Mouse (Mus musculus) forebrain, embryonic 12.5 days (tissue): Measurements from ENCODE around the gene Plcd1. TPM values are rescaled to one million over a fixed set of nuclear protein-coding genes. Genes with fewer than 3 reads are reported as not detected.

ENCODE experiments used
- ATAC-seq: fragments of 200-750 bp; cut with Nextera tagmentation; 2 replicates; pipeline ENCODE4 v1.8.0; 2017; ENCODE audit warnings: moderate TSS enrichment; ENCODE audit not compliant: low FRiP score
- H3K27ac ChIP-seq: fragments of 300-500 bp; sonication (generic); 2 replicates; pipeline ENCODE4 v1.5.1; 2016; ENCODE audit warnings: mild to moderate bottlenecking
- H3K27me3 ChIP-seq: fragments of 300-500 bp; sonication (generic); 2 replicates; pipeline ENCODE4 v1.6.1; 2016; ENCODE audit warnings: mild to moderate bottlenecking
- H3K36me3 ChIP-seq: fragments of 300-500 bp; sonication (generic); replicated peaks from 2 replicates; pipeline ENCODE4 v1.6.1; 2016; ENCODE audit warnings: mild to moderate bottlenecking
- H3K4me1 ChIP-seq: fragments of 300-500 bp; sonication (generic); 2 replicates; pipeline ENCODE4 v1.6.1; 2016
- H3K4me2 ChIP-seq: fragments of 300-500 bp; sonication (generic); 2 replicates; pipeline ENCODE4 v1.6.1; 2016; ENCODE audit warnings: mild to moderate bottlenecking, moderate library complexity
- H3K4me3 ChIP-seq: fragments of 300-500 bp; sonication (generic); replicated peaks from 2 replicates; pipeline ENCODE4 v1.5.1; 2016; ENCODE audit warnings: mild to moderate bottlenecking
- H3K9ac ChIP-seq: fragments of 300-500 bp; sonication (generic); 2 replicates; pipeline ENCODE4 v1.6.1; 2016; ENCODE audit warnings: mild to moderate bottlenecking
- H3K9me3 ChIP-seq: fragments of 300-500 bp; sonication (generic); 2 replicates; pipeline ENCODE4 v1.6.1; 2016
- WGBS: fragments of 180-500 bp; shearing (Covaris S2); methylation state at CpG from one replicate; pipeline ENCODE4 v1.1.7; 2016; 5-methylcytosine and 5-hydroxymethylcytosine counted together
- polyA plus RNA-seq: library from polyadenylated mRNA; unstranded; fragments of >200 nt; fragmentation: Nextera tagmentation; extraction: Ambion mirVana; gene quantifications from 2 replicates; pipeline ENCODE4 v1.2.1, GENCODE M21; 2016

Plcd1 gene
- polyA plus RNA-seq, 1 experiment from 2014 or later = 16.8 TPM

- H3K4me1 ChIP-seq = 0 out of 2 replicates have a peak, but pooled peaks cover 2% of the 10 kb centered on the region
- no peaks in the 10 kb centered on the region for H3K9me3 ChIP-seq
- H3K27me3 ChIP-seq = peaks cover 4% of the 10 kb centered on the region; the same call in 1 of the 2 replicates
- H3K27ac ChIP-seq = no peak overlapping the region
- 0 out of 2 replicates have a peak, but pooled peaks cover 3% of the 10 kb centered on the region for H3K36me3 ChIP-seq
- no peak overlapping the region for H3K9ac ChIP-seq
- WGBS = 8% methylated on average over 6 of the region's 6 CpGs
- no peak overlapping the region for H3K4me3 ChIP-seq
- no peak overlapping the region for H3K4me2 ChIP-seq
- ATAC-seq = peak; percentile 55; the same call in 1 of the 2 replicates
These were observed 25.7 kb downstream of the Plcd1 start for GRCm38 (mm10) chr9:119067601-119068000.

GRCm38 (mm10) chr9:119064296-119064695, 29.0 kb downstream of the Plcd1 start:
- H3K27me3 ChIP-seq = peaks cover 4% of the 10 kb centered on the region; the same call in 1 of the 2 replicates
- no peaks in the 10 kb centered on the region for H3K36me3 ChIP-seq
- no peak for ATAC-seq
- H3K9me3 ChIP-seq = no peaks in the 10 kb centered on the region
- no peak overlapping the region for H3K4me2 ChIP-seq
- WGBS = 76% methylated on average over 4 of the region's 4 CpGs
- no peak overlapping the region for H3K4me3 ChIP-seq
- H3K9ac ChIP-seq = no peak overlapping the region
- H3K4me1 ChIP-seq = 0 out of 2 replicates have a peak, but pooled peaks cover 2% of the 10 kb centered on the region
- H3K27ac ChIP-seq = no peak overlapping the region

- WGBS = 27% methylated on average over 19 of the region's 19 CpGs
- no peak for ATAC-seq
- no peaks in the 10 kb centered on the region for H3K9me3 ChIP-seq
- H3K4me2 ChIP-seq = no peak overlapping the region
- no peaks in the 10 kb centered on the region for H3K36me3 ChIP-seq
- H3K9ac ChIP-seq = no peak overlapping the region
- H3K4me3 ChIP-seq = no peak overlapping the region
- H3K27ac ChIP-seq = no peak overlapping the region
- H3K27me3 ChIP-seq = peaks cover 4% of the 10 kb centered on the region; the same call in 1 of the 2 replicates
- 0 out of 2 replicates have a peak, but pooled peaks cover 2% of the 10 kb centered on the region for H3K4me1 ChIP-seq
These were observed 30.2 kb downstream of the Plcd1 start for GRCm38 (mm10) chr9:119063036-119063644.

- ATAC-seq = no peak
- 92% methylated on average over 10 of the region's 10 CpGs for WGBS
These were observed 32.6 kb downstream of the Plcd1 start for GRCm38 (mm10) chr9:119060701-119061100.

GRCm38 (mm10) chr9:119058245-119058644, 35.1 kb downstream of the Plcd1 start:
- WGBS = 84% methylated on average over 7 of the region's 7 CpGs
- no peak overlapping the region for H3K27ac ChIP-seq

More at GRCm38 (mm10) chr9:119060701-119061100, 32.6 kb downstream of the Plcd1 start:
- H3K4me2 ChIP-seq = no peak overlapping the region
- H3K4me1 ChIP-seq = no peaks in the 10 kb centered on the region
- no peak overlapping the region for H3K4me3 ChIP-seq
- H3K9ac ChIP-seq = no peak overlapping the region
- no peaks in the 10 kb centered on the region for H3K9me3 ChIP-seq
- no peaks in the 10 kb centered on the region for H3K36me3 ChIP-seq
- no peak overlapping the region for H3K27ac ChIP-seq
- H3K27me3 ChIP-seq = peaks cover 10% of the 10 kb centered on the region; the same call in 1 of the 2 replicates

GRCm38 (mm10) chr9:119055336-119055735, 38.0 kb downstream of the Plcd1 start:
- Histone ChIP-seq H3K4me2 (no peak overlapping the region), H3K4me1 (peaks cover 16% of the 10 kb centered on the region), H3K9me3 (no peaks in the 10 kb centered on the region), H3K27ac (no peak overlapping the region), H3K27me3 (peaks cover 30% of the 10 kb centered on the region), H3K9ac (no peak overlapping the region), H3K4me3 (no peak overlapping the region), H3K36me3 (no peaks in the 10 kb centered on the region)
- WGBS = 87% methylated on average over 4 of the region's 4 CpGs
- no peak for ATAC-seq

More at GRCm38 (mm10) chr9:119058245-119058644, 35.1 kb downstream of the Plcd1 start:
- Histone ChIP-seq H3K9me3 (no peaks in the 10 kb centered on the region), H3K36me3 (no peaks in the 10 kb centered on the region), H3K4me1 (peaks cover 3% of the 10 kb centered on the region), H3K9ac (no peak overlapping the region), H3K4me3 (no peak overlapping the region), H3K4me2 (no peak overlapping the region), H3K27me3 (peaks cover 18% of the 10 kb centered on the region)
- ATAC-seq = no peak

GRCm38 (mm10) chr9:119053964-119054576, 39.2 kb downstream of the Plcd1 start:
- Histone ChIP-seq H3K9me3 (no peaks in the 10 kb centered on the region), H3K4me2 (no peak overlapping the region), H3K36me3 (no peaks in the 10 kb centered on the region), H3K27me3 (peaks cover 30% of the 10 kb centered on the region), H3K9ac (no peak overlapping the region), H3K4me3 (no peak overlapping the region), H3K4me1 (peaks cover 16% of the 10 kb centered on the region), H3K27ac (no peak overlapping the region)
- no peak for ATAC-seq
- 76% methylated on average over 9 of the region's 9 CpGs for WGBS

GRCm38 (mm10) chr9:119052154-119052944, 41.0 kb downstream of the Plcd1 start, which contains the start of gene Vill:
Gene Vill (plus strand): TSS chr9:119052778.
- peaks cover 16% of the 10 kb centered on the region for H3K4me1 ChIP-seq
- peaks cover 30% of the 10 kb centered on the region for H3K27me3 ChIP-seq
- no peaks in the 10 kb centered on the region for H3K9me3 ChIP-seq
- peak within 1 kb of the TSS; percentile 28 for H3K4me3 ChIP-seq
- H3K9ac ChIP-seq = peak within 1 kb of the TSS; percentile 43
- ATAC-seq = peak; percentile 83
- 21% methylated on average over 22 of the region's 22 CpGs for WGBS
- H3K36me3 ChIP-seq = no peaks in the 10 kb centered on the region
- H3K4me2 ChIP-seq = peak within 1 kb of the TSS; percentile 56
- no peak within 1 kb of the TSS for H3K27ac ChIP-seq

- no peak overlapping the region for H3K27ac ChIP-seq
- no peaks in the 10 kb centered on the region for H3K9me3 ChIP-seq
- WGBS = 82% methylated on average over 2 of the region's 2 CpGs
- no peak overlapping the region for H3K9ac ChIP-seq
- no peaks in the 10 kb centered on the region for H3K36me3 ChIP-seq
- no peak for ATAC-seq
- H3K4me1 ChIP-seq = peaks cover 16% of the 10 kb centered on the region
- peaks cover 28% of the 10 kb centered on the region for H3K27me3 ChIP-seq
- no peak overlapping the region for H3K4me2 ChIP-seq
- no peak overlapping the region for H3K4me3 ChIP-seq
These were observed 42.1 kb downstream of the Plcd1 start for GRCm38 (mm10) chr9:119051158-119051557.

- Histone ChIP-seq H3K9me3 (no peaks in the 10 kb centered on the region), H3K9ac (no peak overlapping the region), H3K36me3 (no peaks in the 10 kb centered on the region), H3K27me3 (peaks cover 13% of the 10 kb centered on the region), H3K4me3 (no peak overlapping the region), H3K4me2 (no peak overlapping the region), H3K27ac (no peak overlapping the region), H3K4me1 (peaks cover 13% of the 10 kb centered on the region)
- no peak for ATAC-seq
- 86% methylated on average over 11 of the region's 11 CpGs for WGBS
These were observed 45.0 kb downstream of the Plcd1 start for GRCm38 (mm10) chr9:119048182-119048903.

- H3K27me3 ChIP-seq = no peaks in the 10 kb centered on the region
- H3K36me3 ChIP-seq = peaks cover 24% of the 10 kb centered on the region
- peaks cover 18% of the 10 kb centered on the region for H3K4me1 ChIP-seq
- H3K9ac ChIP-seq = no peak overlapping the region
- no peak overlapping the region for H3K4me2 ChIP-seq
- no peak for ATAC-seq
- no peak overlapping the region for H3K27ac ChIP-seq
- no peak overlapping the region for H3K4me3 ChIP-seq
- no peaks in the 10 kb centered on the region for H3K9me3 ChIP-seq
- WGBS = 92% methylated on average over 15 of the region's 15 CpGs
These were observed 53.1 kb downstream of the Plcd1 start for GRCm38 (mm10) chr9:119040101-119040775.
